Mouse (Mus musculus) liver, adult 2 months (tissue): ENCODE data around the gene Dcpp1.
A peak's percentile ranks its signal among the peaks of the same experiment; 100 is the strongest.

Source experiments
- CTCF ChIP-seq: fragments of 200-500 bp; IDR thresholded peaks from 2 replicates; pipeline ENCODE4 v1.5.1; 2011; ENCODE audit warnings: low read depth, low read length, control low read depth
- POLR2A ChIP-seq: fragments of 200-500 bp; IDR thresholded peaks from 2 replicates; pipeline ENCODE4 v1.6.1; 2011; ENCODE audit warnings: low read length, control low read depth; ENCODE audit not compliant: insufficient read depth; ENCODE audit errors: extremely low read depth

- TF ChIP-seq POLR2A = no peak
- peak; percentile 87 for TF ChIP-seq CTCF
These were observed 36.8 kb upstream of the Dcpp1 start, which contains the start of the genes Prss32 and Prss41 for GRCm38 (mm10) chr17:23843812-23844273.
